Mouse (Mus musculus): ENCODE results near the gene Fbxo41. TPM values are rescaled to one million over a fixed set of nuclear protein-coding genes. Genes with fewer than 3 reads are reported as not detected.

Gene Fbxo41
- polyA plus RNA-seq, 1 experiment from 2014 or later = 0.01 TPM

GRCm38 (mm10) chr6:85511286-85512055, 8.7 kb upstream of the Fbxo41 start:
- WGBS (ENCODE audit: insufficient replicate concordance) = 1% methylated on average over 88 of the region's 88 CpGs
- H3K4me3 ChIP-seq = peak overlapping the region; percentile 32
- H3K4me1 ChIP-seq = peaks cover 23% of the 10 kb centered on the region

GRCm38 (mm10) chr6:85510476-85510875, 7.7 kb upstream of the Fbxo41 start:
- Histone ChIP-seq H3K27ac (no peak overlapping the region), H3K36me3 (no peaks in the 10 kb centered on the region), H3K27me3 (replicated peaks) (peaks cover 82% of the 10 kb centered on the region), H3K9me3 (replicated peaks) (no peaks in the 10 kb centered on the region), H3K9ac (no peak overlapping the region), H3K4me1 (peaks cover 23% of the 10 kb centered on the region), H3K4me3 (no peak overlapping the region), H3K4me2 (no peak overlapping the region)
- 5% methylated on average over 6 of the region's 6 CpGs for WGBS (ENCODE audit: insufficient replicate concordance)
- no peak for ATAC-seq

More at GRCm38 (mm10) chr6:85511286-85512055, 8.7 kb upstream of the Fbxo41 start:
- Histone ChIP-seq H3K9me3 (replicated peaks) (no peaks in the 10 kb centered on the region), H3K9ac (no peak overlapping the region), H3K4me2 (peak overlapping the region; percentile 66), H3K36me3 (no peaks in the 10 kb centered on the region), H3K27ac (no peak overlapping the region), H3K27me3 (replicated peaks) (peaks cover 90% of the 10 kb centered on the region)
- ATAC-seq = no peak

- Histone ChIP-seq H3K9ac (no peak overlapping the region), H3K27ac (no peak overlapping the region), H3K4me3 (no peak overlapping the region), H3K9me3 (replicated peaks) (no peaks in the 10 kb centered on the region), H3K4me2 (no peak overlapping the region), H3K36me3 (no peaks in the 10 kb centered on the region), H3K4me1 (peaks cover 22% of the 10 kb centered on the region), H3K27me3 (replicated peaks) (peaks cover 82% of the 10 kb centered on the region)
- 39% methylated on average over 5 of the region's 5 CpGs for WGBS (ENCODE audit: insufficient replicate concordance)
- no peak for ATAC-seq
Observed at GRCm38 (mm10) chr6:85508602-85509001, 5.8 kb upstream of the Fbxo41 start.

- H3K9me3 ChIP-seq (replicated peaks) = no peaks in the 10 kb centered on the region
- no peak overlapping the region for H3K4me2 ChIP-seq
- no peaks in the 10 kb centered on the region for H3K36me3 ChIP-seq
- H3K9ac ChIP-seq = no peak overlapping the region
- no peak for ATAC-seq
- H3K4me1 ChIP-seq = 0 out of 2 replicates have a peak, but pooled peaks cover 11% of the 10 kb centered on the region
- H3K27me3 ChIP-seq (replicated peaks) = peaks cover 82% of the 10 kb centered on the region
- no peak overlapping the region for H3K27ac ChIP-seq
- no peak overlapping the region for H3K4me3 ChIP-seq
- WGBS (ENCODE audit: insufficient replicate concordance) = 66% methylated on average over 2 of the region's 2 CpGs
Observed at GRCm38 (mm10) chr6:85504908-85505307, 2.1 kb upstream of the Fbxo41 start.

- H3K9ac ChIP-seq = no peak overlapping the region
- no peak for ATAC-seq
- 5% methylated on average over 36 of the region's 37 CpGs for WGBS (ENCODE audit: insufficient replicate concordance)
- H3K27me3 ChIP-seq (replicated peaks) = peaks cover 68% of the 10 kb centered on the region
- peak overlapping the region; percentile 57 for H3K4me3 ChIP-seq
- no peak overlapping the region for H3K27ac ChIP-seq
- H3K4me2 ChIP-seq = peak overlapping the region; percentile 75
- H3K36me3 ChIP-seq = no peaks in the 10 kb centered on the region
- no peaks in the 10 kb centered on the region for H3K9me3 ChIP-seq (replicated peaks)
- H3K4me1 ChIP-seq = 0 out of 2 replicates have a peak, but pooled peaks cover 11% of the 10 kb centered on the region
Observed at GRCm38 (mm10) chr6:85502103-85502910, 487 bp downstream of the Fbxo41 start.

GRCm38 (mm10) chr6:85501571-85502102, 1.2 kb downstream of the Fbxo41 start:
- no peak overlapping the region for H3K4me2 ChIP-seq

GRCm38 (mm10) chr6:85500416-85500815, 2.4 kb downstream of the Fbxo41 start:
- Histone ChIP-seq H3K4me2 (no peak overlapping the region), H3K4me3 (no peak overlapping the region), H3K9ac (no peak overlapping the region), H3K27ac (no peak overlapping the region), H3K9me3 (replicated peaks) (no peaks in the 10 kb centered on the region), H3K27me3 (replicated peaks) (peaks cover 60% of the 10 kb centered on the region), H3K4me1 (0 out of 2 replicates have a peak, but pooled peaks cover 11% of the 10 kb centered on the region), H3K36me3 (no peaks in the 10 kb centered on the region)
- WGBS (ENCODE audit: insufficient replicate concordance) = 52% methylated on average over 1 of the region's 1 CpGs
- ATAC-seq = no peak

More at GRCm38 (mm10) chr6:85501571-85502102, 1.2 kb downstream of the Fbxo41 start:
- Histone ChIP-seq H3K36me3 (no peaks in the 10 kb centered on the region), H3K4me3 (no peak overlapping the region), H3K27ac (no peak overlapping the region), H3K9ac (no peak overlapping the region), H3K9me3 (replicated peaks) (no peaks in the 10 kb centered on the region), H3K4me1 (0 out of 2 replicates have a peak, but pooled peaks cover 11% of the 10 kb centered on the region), H3K27me3 (replicated peaks) (peaks cover 63% of the 10 kb centered on the region)
- 21% methylated on average over 6 of the region's 6 CpGs for WGBS (ENCODE audit: insufficient replicate concordance)
- ATAC-seq = no peak

GRCm38 (mm10) chr6:85498147-85498546, 4.6 kb downstream of the Fbxo41 start:
- 0 out of 2 replicates have a peak, but pooled peaks cover 11% of the 10 kb centered on the region for H3K4me1 ChIP-seq
- peaks cover 38% of the 10 kb centered on the region for H3K27me3 ChIP-seq (replicated peaks)
- no peak overlapping the region for H3K9ac ChIP-seq
- H3K9me3 ChIP-seq (replicated peaks) = no peaks in the 10 kb centered on the region
- H3K4me2 ChIP-seq = no peak overlapping the region
- H3K4me3 ChIP-seq = no peak overlapping the region
- no peaks in the 10 kb centered on the region for H3K36me3 ChIP-seq
- 41% methylated on average over 9 of the region's 9 CpGs for WGBS (ENCODE audit: insufficient replicate concordance)
- no peak overlapping the region for H3K27ac ChIP-seq
- no peak for ATAC-seq

GRCm38 (mm10) chr6:85496976-85497375, 5.8 kb downstream of the Fbxo41 start:
- Histone ChIP-seq H3K4me1 (0 out of 2 replicates have a peak, but pooled peaks cover 2% of the 10 kb centered on the region), H3K27ac (no peak overlapping the region), H3K36me3 (no peaks in the 10 kb centered on the region), H3K9ac (no peak overlapping the region), H3K9me3 (replicated peaks) (no peaks in the 10 kb centered on the region), H3K4me2 (no peak overlapping the region), H3K27me3 (replicated peaks) (peaks cover 26% of the 10 kb centered on the region), H3K4me3 (no peak overlapping the region)
- no peak for ATAC-seq

GRCm38 (mm10) chr6:85491606-85492005, 11.2 kb downstream of the Fbxo41 start:
- Histone ChIP-seq H3K27ac (no peak overlapping the region), H3K4me3 (no peak overlapping the region), H3K9me3 (replicated peaks) (no peaks in the 10 kb centered on the region), H3K4me2 (no peak overlapping the region), H3K9ac (no peak overlapping the region), H3K27me3 (replicated peaks) (peaks cover 7% of the 10 kb centered on the region), H3K4me1 (no peaks in the 10 kb centered on the region), H3K36me3 (no peaks in the 10 kb centered on the region)
- 66% methylated on average over 3 of the region's 3 CpGs for WGBS (ENCODE audit: insufficient replicate concordance)
- ATAC-seq = no peak

GRCm38 (mm10) chr6:85490252-85490651, 12.5 kb downstream of the Fbxo41 start:
- ATAC-seq = no peak
- no peaks in the 10 kb centered on the region for H3K4me1 ChIP-seq
- no peak overlapping the region for H3K9ac ChIP-seq
- no peak overlapping the region for H3K4me3 ChIP-seq
- H3K27me3 ChIP-seq (replicated peaks) = peaks cover 20% of the 10 kb centered on the region
- H3K27ac ChIP-seq = no peak overlapping the region
- H3K36me3 ChIP-seq = no peaks in the 10 kb centered on the region
- 56% methylated on average over 4 of the region's 4 CpGs for WGBS (ENCODE audit: insufficient replicate concordance)
- H3K9me3 ChIP-seq (replicated peaks) = no peaks in the 10 kb centered on the region
- H3K4me2 ChIP-seq = no peak overlapping the region

GRCm38 (mm10) chr6:85489717-85490116, 13.1 kb downstream of the Fbxo41 start:
- H3K4me3 ChIP-seq = no peak overlapping the region
- peaks cover 26% of the 10 kb centered on the region for H3K27me3 ChIP-seq (replicated peaks)
- H3K4me2 ChIP-seq = no peak overlapping the region
- H3K4me1 ChIP-seq = no peaks in the 10 kb centered on the region
- no peak for ATAC-seq
- no peaks in the 10 kb centered on the region for H3K9me3 ChIP-seq (replicated peaks)
- no peak overlapping the region for H3K27ac ChIP-seq
- no peak overlapping the region for H3K9ac ChIP-seq
- H3K36me3 ChIP-seq = no peaks in the 10 kb centered on the region
- 62% methylated on average over 3 of the region's 3 CpGs for WGBS (ENCODE audit: insufficient replicate concordance)

All from liver, embryonic 12.5 days (tissue).